Mouse (Mus musculus) liver, embryonic 13.5 days (tissue): ENCODE measurements around the gene Sdc4. TPM values are rescaled to one million over a fixed set of nuclear protein-coding genes. Genes with fewer than 3 reads are reported as not detected.

Source experiments
- ATAC-seq: fragments of 200-750 bp; cut with Nextera tagmentation; 2 replicates; pipeline ENCODE4 v1.8.0; 2017; ENCODE audit warnings: low read depth, mild to moderate bottlenecking, moderate number of reproducible peaks, moderate library complexity
- DNase-seq: peaks from one replicate; pipeline ENCODE4 v3.0.0; 2022
- H3K27ac ChIP-seq: fragments of 300-500 bp; sonication (generic); 2 replicates; pipeline ENCODE4 v1.5.1; 2015; ENCODE audit warnings: moderate library complexity, mild to moderate bottlenecking, inconsistent platforms
- H3K27me3 ChIP-seq: fragments of 300-500 bp; sonication (generic); 2 replicates; pipeline ENCODE4 v1.6.1; 2015; ENCODE audit warnings: mild to moderate bottlenecking, inconsistent platforms
- H3K36me3 ChIP-seq: fragments of 300-500 bp; sonication (generic); 2 replicates; pipeline ENCODE4 v1.6.1; 2015; ENCODE audit warnings: mild to moderate bottlenecking, inconsistent platforms
- H3K4me1 ChIP-seq: fragments of 300-500 bp; sonication (generic); replicated peaks from 2 replicates; pipeline ENCODE4 v1.6.1; 2015; ENCODE audit warnings: inconsistent platforms
- H3K4me2 ChIP-seq: fragments of 300-500 bp; sonication (generic); 2 replicates; pipeline ENCODE4 v1.6.1; 2015; ENCODE audit warnings: inconsistent platforms, mild to moderate bottlenecking, moderate library complexity
- H3K4me3 ChIP-seq: fragments of 300-500 bp; sonication (generic); replicated peaks from 2 replicates; pipeline ENCODE4 v1.5.1; 2015; ENCODE audit warnings: mild to moderate bottlenecking, inconsistent platforms
- H3K9ac ChIP-seq: fragments of 300-500 bp; sonication (generic); 2 replicates; pipeline ENCODE4 v1.6.1; 2015; ENCODE audit warnings: mild to moderate bottlenecking, inconsistent platforms
- H3K9me3 ChIP-seq: fragments of 300-500 bp; sonication (generic); replicated peaks from 2 replicates; pipeline ENCODE4 v1.6.1; 2016; ENCODE audit warnings: inconsistent platforms
- WGBS: fragments of 180-500 bp; shearing (Covaris S2); methylation state at CpG from one replicate; pipeline ENCODE4 v1.1.7; 2015; ENCODE audit not compliant: insufficient replicate concordance; 5-methylcytosine and 5-hydroxymethylcytosine counted together
- polyA plus RNA-seq: library from polyadenylated mRNA; unstranded; fragments of >200 nt; fragmentation: Nextera tagmentation; extraction: Ambion mirVana; gene quantifications from 2 replicates; pipeline ENCODE4 v1.2.1, GENCODE M21; 2015

Sdc4 gene
- polyA plus RNA-seq, 1 experiment from 2014 or later, result 33.6 TPM

GRCm38 (mm10) chr2:164448921-164449320 is 5.2 kb upstream of the Sdc4 start:
- DNase-seq (no peak), ATAC-seq (no peak)
- Histone ChIP-seq H3K27ac (no peak overlapping the region), H3K4me2 (no peak overlapping the region), H3K27me3 (peaks cover 20% of the 10 kb centered on the region), H3K9ac (no peak overlapping the region), H3K4me1 (no peaks in the 10 kb centered on the region; the same call in 1 of the 2 replicates), H3K9me3 (no peaks in the 10 kb centered on the region), H3K4me3 (no peak overlapping the region), H3K36me3 (no peaks in the 10 kb centered on the region)
- 63% methylated on average over 5 of the region's 5 CpGs for whole genome bisulfite sequencing

GRCm38 (mm10) chr2:164448140-164448539 is 4.5 kb upstream of the Sdc4 start:
- Histone ChIP-seq H3K9me3 (no peaks in the 10 kb centered on the region), H3K4me1 (no peaks in the 10 kb centered on the region; the same call in 1 of the 2 replicates), H3K4me3 (no peak overlapping the region), H3K36me3 (no peaks in the 10 kb centered on the region), H3K4me2 (no peak overlapping the region), H3K27ac (no peak overlapping the region), H3K27me3 (peaks cover 28% of the 10 kb centered on the region), H3K9ac (no peak overlapping the region)
- 71% methylated on average over 1 of the region's 1 CpGs for WGBS
- ATAC-seq (no peak), DNase-seq (no peak)

GRCm38 (mm10) chr2:164446086-164446469 is 2.4 kb upstream of the Sdc4 start:
- H3K4me1 ChIP-seq, result peaks cover 2% of the 10 kb centered on the region; the same call in 1 of the 2 replicates
- 49% methylated on average over 3 of the region's 3 CpGs for WGBS
- no peak overlapping the region for H3K27ac ChIP-seq
- no peak overlapping the region for H3K9ac ChIP-seq
- H3K4me2 ChIP-seq, result no peak overlapping the region
- H3K4me3 ChIP-seq, result no peak overlapping the region
- peaks cover 46% of the 10 kb centered on the region for H3K27me3 ChIP-seq
- no peaks in the 10 kb centered on the region for H3K9me3 ChIP-seq
- DNase-seq (no peak), ATAC-seq (no peak)
- H3K36me3 ChIP-seq, result no peaks in the 10 kb centered on the region

GRCm38 (mm10) chr2:164445399-164446085 is 1.9 kb upstream of the Sdc4 start:
- ATAC-seq, result no peak
- Histone ChIP-seq H3K27ac (peak overlapping the region; percentile 29; the same call in 1 of the 2 replicates), H3K36me3 (no peaks in the 10 kb centered on the region), H3K9me3 (no peaks in the 10 kb centered on the region), H3K4me3 (no peak overlapping the region), H3K27me3 (peaks cover 50% of the 10 kb centered on the region), H3K4me2 (no peak overlapping the region), H3K4me1 (peaks cover 5% of the 10 kb centered on the region), H3K9ac (no peak overlapping the region)
- 55% methylated on average over 3 of the region's 3 CpGs for WGBS
- no peak for DNase-seq

- Histone ChIP-seq H3K9ac (no peak overlapping the region), H3K36me3 (no peaks in the 10 kb centered on the region), H3K4me2 (no peak overlapping the region), H3K27ac (no peak overlapping the region), H3K9me3 (no peaks in the 10 kb centered on the region), H3K4me3 (no peak overlapping the region), H3K27me3 (peaks cover 53% of the 10 kb centered on the region), H3K4me1 (peaks cover 10% of the 10 kb centered on the region)
- no peak for DNase-seq
- 54% methylated on average over 2 of the region's 2 CpGs for WGBS
- ATAC-seq, result no peak
These were observed 1.0 kb upstream of the Sdc4 start for GRCm38 (mm10) chr2:164444701-164445100.

GRCm38 (mm10) chr2:164443051-164443437 is 643 bp downstream of the Sdc4 start:
- Histone ChIP-seq H3K9ac (peak overlapping the region; percentile 68), H3K36me3 (no peaks in the 10 kb centered on the region), H3K27me3 (peaks cover 53% of the 10 kb centered on the region), H3K4me1 (peaks cover 17% of the 10 kb centered on the region), H3K27ac (peak overlapping the region; percentile 13; the same call in 1 of the 2 replicates), H3K4me2 (peak overlapping the region; percentile 45), H3K4me3 (peak overlapping the region; percentile 58), H3K9me3 (no peaks in the 10 kb centered on the region)
- peak; percentile 78 for ATAC-seq
- DNase-seq, result peak; percentile 15
- 2% methylated on average over 26 of the region's 26 CpGs for WGBS

- no peaks in the 10 kb centered on the region for H3K9me3 ChIP-seq
- H3K4me2 ChIP-seq, result peak overlapping the region; percentile 45
- ATAC-seq (no peak), DNase-seq (no peak)
- peak overlapping the region; percentile 68 for H3K9ac ChIP-seq
- peaks cover 17% of the 10 kb centered on the region for H3K4me1 ChIP-seq
- peaks cover 53% of the 10 kb centered on the region for H3K27me3 ChIP-seq
- H3K36me3 ChIP-seq, result no peaks in the 10 kb centered on the region
- peak overlapping the region; percentile 58 for H3K4me3 ChIP-seq
- 4% methylated on average over 29 of the region's 29 CpGs for WGBS
- H3K27ac ChIP-seq, result 0 out of 2 replicates have a peak overlapping the region, but pooled peaks have one; percentile 13
These were observed 1.2 kb downstream of the Sdc4 start for GRCm38 (mm10) chr2:164442315-164443050.

GRCm38 (mm10) chr2:164441731-164442130 is 2.0 kb downstream of the Sdc4 start:
- no peak overlapping the region for H3K27ac ChIP-seq

GRCm38 (mm10) chr2:164441155-164441554 is 2.5 kb downstream of the Sdc4 start:
- peak overlapping the region; percentile 58 for H3K4me3 ChIP-seq
- peak overlapping the region; percentile 45 for H3K4me2 ChIP-seq
- H3K4me1 ChIP-seq, result peaks cover 20% of the 10 kb centered on the region
- DNase-seq (no peak), ATAC-seq (no peak)
- WGBS, result 8% methylated on average over 8 of the region's 8 CpGs
- H3K27ac ChIP-seq, result no peak overlapping the region
- peaks cover 61% of the 10 kb centered on the region for H3K27me3 ChIP-seq
- no peaks in the 10 kb centered on the region for H3K9me3 ChIP-seq
- peak overlapping the region; percentile 68; the same call in 1 of the 2 replicates for H3K9ac ChIP-seq
- H3K36me3 ChIP-seq, result no peaks in the 10 kb centered on the region

More at GRCm38 (mm10) chr2:164441731-164442130, 2.0 kb downstream of the Sdc4 start:
- peaks cover 19% of the 10 kb centered on the region for H3K4me1 ChIP-seq
- 23% methylated on average over 7 of the region's 7 CpGs for WGBS
- peak overlapping the region; percentile 68; the same call in 1 of the 2 replicates for H3K9ac ChIP-seq
- peaks cover 58% of the 10 kb centered on the region for H3K27me3 ChIP-seq
- ATAC-seq, result no peak
- DNase-seq, result no peak
- no peaks in the 10 kb centered on the region for H3K36me3 ChIP-seq
- peak overlapping the region; percentile 58 for H3K4me3 ChIP-seq
- H3K4me2 ChIP-seq, result peak overlapping the region; percentile 45
- no peaks in the 10 kb centered on the region for H3K9me3 ChIP-seq

- DNase-seq, result no peak
- 51% methylated on average over 5 of the region's 5 CpGs for WGBS
- H3K4me3 ChIP-seq, result no peak overlapping the region
These were observed 3.4 kb downstream of the Sdc4 start for GRCm38 (mm10) chr2:164440314-164440713.

GRCm38 (mm10) chr2:164439001-164439421 is 4.7 kb downstream of the Sdc4 start:
- Histone ChIP-seq H3K4me1 (peaks cover 40% of the 10 kb centered on the region), H3K4me2 (peak overlapping the region; percentile 45), H3K9ac (no peak overlapping the region), H3K4me3 (no peak overlapping the region), H3K9me3 (no peaks in the 10 kb centered on the region), H3K27ac (no peak overlapping the region), H3K27me3 (peaks cover 53% of the 10 kb centered on the region), H3K36me3 (no peaks in the 10 kb centered on the region)
- DNase-seq (no peak), ATAC-seq (no peak)
- WGBS, result 43% methylated on average over 3 of the region's 3 CpGs

More at GRCm38 (mm10) chr2:164440314-164440713, 3.4 kb downstream of the Sdc4 start:
- peaks cover 60% of the 10 kb centered on the region for H3K27me3 ChIP-seq
- H3K36me3 ChIP-seq, result no peaks in the 10 kb centered on the region
- no peak for ATAC-seq
- no peak overlapping the region for H3K27ac ChIP-seq
- H3K4me2 ChIP-seq, result peak overlapping the region; percentile 45
- no peak overlapping the region for H3K9ac ChIP-seq
- peaks cover 29% of the 10 kb centered on the region for H3K4me1 ChIP-seq
- no peaks in the 10 kb centered on the region for H3K9me3 ChIP-seq
